Mouse (Mus musculus): Measurements from ENCODE around the gene Neo1. TPM values are rescaled to one million over a fixed set of nuclear protein-coding genes. Genes with fewer than 3 reads are reported as not detected.

The Neo1 gene
- total and polyA plus RNA-seq, 3 experiments: 0.85 to 2.1 (median 1.4) TPM

- DNase-seq (ENCODE audit: extremely low read depth): no peak
- Histone ChIP-seq H3K4me2 (ENCODE audit: insufficient read depth, low read depth, poor library complexity, severe bottlenecking) (no peak overlapping the region), H3K36me3 (replicated peaks in 1 of 2; ENCODE audit: control insufficient read depth in 1 of 2, insufficient read depth in 1 of 2, low read length in 1 of 2) (no peaks in the 10 kb centered on the region), H3K4me3 (replicated peaks in 1 of 3; ENCODE audit: low read depth in 2 of 3, low read length in 2 of 3, poor library complexity in 1 of 3) (no peak overlapping the region), H3K4me1 (ENCODE audit: control insufficient read depth in 1 of 2, insufficient read depth in 2 of 2) (peaks cover 3 to 20% of the 10 kb centered on the region in 2 experiments; a peak in 3 of 4 replicates), H3K79me2 (replicated peaks; ENCODE audit: control insufficient read depth, extremely low read depth, insufficient read depth, poor library complexity, severe bottlenecking) (no peaks in the 10 kb centered on the region), H3K27ac (ENCODE audit: insufficient read depth, low read depth) (no peak overlapping the region), H3K9me3 (replicated peaks; ENCODE audit: low read length) (no peaks in the 10 kb centered on the region), H3K27me3 (replicated peaks) (no peaks in the 10 kb centered on the region), H3K9ac (ENCODE audit: insufficient read depth, low read depth) (no peak overlapping the region)
- dilution Hi-C loops (cut with MboI; ENCODE audit: extremely low pct_ligation_motif_present, extremely low pct_unique_long_range_greater_than_20kb, low sequenced_read_pairs): no loop called here
- TF ChIP-seq RCOR1 (conservative IDR thresholded peaks at IDR 0.05; ENCODE audit: low read depth, low read length): no peak
- TF ChIP-seq KAT2A (IDR thresholded peaks at IDR 0.05; ENCODE audit: insufficient replicate concordance, low read length): no peak
- no peak for TF ChIP-seq RAD21 (IDR thresholded peaks at IDR 0.05; ENCODE audit: low read depth, low read length)
- no peak for TF ChIP-seq POLR2AphosphoS2 (IDR thresholded peaks at IDR 0.05; ENCODE audit: low read depth, low read length)
- no peak for TF ChIP-seq E2F4 (IDR thresholded peaks at IDR 0.05; ENCODE audit: insufficient replicate concordance, low read depth, low read length)
- in situ Hi-C loops (cut with MboI; ENCODE audit: low pct_ligation_motif_present, low pct_unique_long_range_greater_than_20kb, low sequenced_read_pairs): no loop called here
Measured at GRCm38 (mm10) chr9:58889782-58890448, 146.3 kb downstream of the Neo1 start.

DNA sequence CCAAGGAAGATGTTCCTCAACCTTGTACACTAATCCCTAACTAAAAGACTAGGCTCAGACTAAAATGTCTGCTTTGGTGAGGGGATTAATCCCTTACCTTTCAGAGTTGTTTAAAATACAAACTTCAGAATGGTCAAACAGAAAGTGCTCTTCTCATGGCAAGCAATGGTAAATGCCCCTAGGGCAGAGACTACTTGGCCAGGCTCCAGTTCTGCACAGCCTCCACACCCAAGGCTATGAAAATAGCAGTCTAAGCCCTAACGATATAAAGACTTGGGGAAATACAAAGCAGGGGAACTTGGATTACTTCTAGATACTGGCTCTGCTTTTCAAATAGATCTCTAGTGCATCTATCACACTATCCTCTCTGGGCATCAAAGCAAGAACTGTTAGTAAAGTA lies 153.6 kb downstream of the Neo1 start:
- Histone ChIP-seq H3K79me2 (replicated peaks; ENCODE audit: control insufficient read depth, extremely low read depth, insufficient read depth, poor library complexity, severe bottlenecking) (no peaks in the 10 kb centered on the region), H3K36me3 (replicated peaks in 1 of 2; ENCODE audit: control insufficient read depth in 1 of 2, insufficient read depth in 1 of 2, low read length in 1 of 2) (no peaks in the 10 kb centered on the region), H3K4me2 (ENCODE audit: insufficient read depth, low read depth, poor library complexity, severe bottlenecking) (no peak overlapping the region), H3K27ac (ENCODE audit: insufficient read depth, low read depth) (no peak overlapping the region), H3K9ac (ENCODE audit: insufficient read depth, low read depth) (no peak overlapping the region), H3K27me3 (replicated peaks) (no peaks in the 10 kb centered on the region), H3K4me1 (ENCODE audit: control insufficient read depth in 1 of 2, insufficient read depth in 2 of 2) (peaks cover 3 to 13% of the 10 kb centered on the region in 2 experiments; a peak in 3 of 4 replicates), H3K4me3 (replicated peaks in 1 of 3; ENCODE audit: low read depth in 2 of 3, low read length in 2 of 3, poor library complexity in 1 of 3) (no peak overlapping the region), H3K9me3 (replicated peaks; ENCODE audit: low read length) (no peaks in the 10 kb centered on the region)
- dilution Hi-C loops (cut with MboI; ENCODE audit: extremely low pct_ligation_motif_present, extremely low pct_unique_long_range_greater_than_20kb, low sequenced_read_pairs) (no loop called here), in situ Hi-C loops (cut with MboI; ENCODE audit: low pct_ligation_motif_present, low pct_unique_long_range_greater_than_20kb, low sequenced_read_pairs) (no loop called here)
- TF ChIP-seq BHLHE40 (IDR thresholded peaks at IDR 0.05; ENCODE audit: low read depth, low read length) (no peak), JUND (conservative IDR thresholded peaks at IDR 0.05; ENCODE audit: low read depth, low read length) (no peak)
- DNase-seq (ENCODE audit: extremely low read depth): no peak

DNA sequence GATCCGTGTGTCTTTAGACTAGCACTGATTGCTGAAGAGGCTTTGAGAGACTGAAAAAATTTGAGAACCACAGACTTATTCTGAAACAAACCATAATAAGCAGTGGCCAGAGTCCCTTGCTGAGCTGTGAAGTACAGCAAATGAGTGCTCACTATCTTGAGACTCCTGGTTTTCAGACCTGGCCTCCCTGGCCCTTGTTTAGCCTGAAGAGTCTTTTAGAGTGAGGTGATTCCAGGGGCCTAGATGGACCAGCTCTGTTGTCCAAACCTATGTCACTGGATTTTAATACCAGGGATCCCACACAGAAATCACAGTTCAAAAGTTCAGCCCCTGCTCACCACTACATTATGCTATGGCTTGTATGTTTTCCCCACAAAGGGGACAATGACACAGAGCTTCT lies 156.4 kb downstream of the Neo1 start:
- no peak for TF ChIP-seq BHLHE40 (IDR thresholded peaks at IDR 0.05; ENCODE audit: low read depth, low read length)
- no peak for TF ChIP-seq ELF1 (IDR thresholded peaks at IDR 0.05; ENCODE audit: low read depth, low read length)
- TF ChIP-seq POLR2AphosphoS2 (IDR thresholded peaks at IDR 0.05; ENCODE audit: low read depth, low read length): no peak
- TF ChIP-seq NELFE (IDR thresholded peaks at IDR 0.05; ENCODE audit: low read depth, low read length): no peak
- no peak for TF ChIP-seq KAT2A (IDR thresholded peaks at IDR 0.05; ENCODE audit: insufficient replicate concordance, low read length)
- TF ChIP-seq NRF1 (IDR thresholded peaks at IDR 0.05; ENCODE audit: low read depth, low read length): no peak
- no peak for TF ChIP-seq IRF4 (IDR thresholded peaks at IDR 0.05; ENCODE audit: low read depth, low read length)
- no peak for TF ChIP-seq CHD1 (IDR thresholded peaks at IDR 0.05; ENCODE audit: low read depth, low read length)
- TF ChIP-seq MEF2A (IDR thresholded peaks at IDR 0.05; ENCODE audit: borderline replicate concordance, low read depth, low read length): no peak
- no peak for TF ChIP-seq JUND (conservative IDR thresholded peaks at IDR 0.05; ENCODE audit: low read depth, low read length)
- TF ChIP-seq ZNF384 (IDR thresholded peaks at IDR 0.05; ENCODE audit: low read depth, low read length): no peak
- peaks cover 0 to 2% of the 10 kb centered on the region in 2 experiments for H3K36me3 ChIP-seq (replicated peaks in 1 of 2; ENCODE audit: control insufficient read depth in 1 of 2, insufficient read depth in 1 of 2, low read length in 1 of 2)
- in situ Hi-C loops (cut with MboI; ENCODE audit: low pct_ligation_motif_present, low pct_unique_long_range_greater_than_20kb, low sequenced_read_pairs): loop anchor here (10.0 kb wide), 1 partner anchor 335 kb away; no protein-coding TSS in a partner anchor

More for the DNA sequence above, 156.4 kb downstream of the Neo1 start:
- Histone ChIP-seq H3K27ac (ENCODE audit: insufficient read depth, low read depth) (no peak overlapping the region), H3K9me3 (replicated peaks; ENCODE audit: low read length) (no peaks in the 10 kb centered on the region), H3K4me1 (ENCODE audit: control insufficient read depth in 1 of 2, insufficient read depth in 2 of 2) (peaks cover 0 to 2% of the 10 kb centered on the region in 2 experiments; a peak in 1 of 4 replicates), H3K27me3 (replicated peaks) (no peaks in the 10 kb centered on the region), H3K4me3 (replicated peaks in 1 of 3; ENCODE audit: low read depth in 2 of 3, low read length in 2 of 3, poor library complexity in 1 of 3) (no peak overlapping the region), H3K4me2 (ENCODE audit: insufficient read depth, low read depth, poor library complexity, severe bottlenecking) (no peak overlapping the region), H3K9ac (ENCODE audit: insufficient read depth, low read depth) (no peak overlapping the region), H3K79me2 (replicated peaks; ENCODE audit: control insufficient read depth, extremely low read depth, insufficient read depth, poor library complexity, severe bottlenecking) (no peaks in the 10 kb centered on the region)
- DNase-seq (ENCODE audit: extremely low read depth): no peak
- dilution Hi-C loops (cut with MboI; ENCODE audit: extremely low pct_ligation_motif_present, extremely low pct_unique_long_range_greater_than_20kb, low sequenced_read_pairs): no loop called here
